Mouse (Mus musculus) heart, embryonic 16.5 days (tissue): ENCODE measurements around the gene Pawr. TPM values are rescaled to one million over a fixed set of nuclear protein-coding genes. Genes with fewer than 3 reads are reported as not detected.

Experiments
- ATAC-seq: fragments of 200-750 bp; cut with Nextera tagmentation; replicated peaks from 2 replicates; pipeline ENCODE4 v1.8.0; 2017; ENCODE audit warnings: moderate number of reproducible peaks; ENCODE audit not compliant: insufficient read depth, low FRiP score; ENCODE audit errors: extremely low read depth
- H3K27ac ChIP-seq: fragments of 300-500 bp; sonication (generic); 2 replicates; pipeline ENCODE4 v1.5.1; 2014; ENCODE audit warnings: mild to moderate bottlenecking, low read length, control low read depth, moderate library complexity
- H3K27me3 ChIP-seq: fragments of 300-500 bp; sonication (generic); 2 replicates; pipeline ENCODE4 v1.6.1; 2014; ENCODE audit warnings: low read length, mixed read lengths; ENCODE audit not compliant: control insufficient read depth, insufficient read depth
- H3K36me3 ChIP-seq: fragments of 300-500 bp; sonication (generic); 2 replicates; pipeline ENCODE4 v1.6.1; 2014; ENCODE audit not compliant: control insufficient read depth, insufficient read depth
- H3K4me1 ChIP-seq: fragments of 300-500 bp; sonication (generic); 2 replicates; pipeline ENCODE4 v1.6.1; 2014; ENCODE audit warnings: low read length, mixed read lengths; ENCODE audit not compliant: control insufficient read depth, insufficient read depth
- H3K4me2 ChIP-seq: fragments of 300-500 bp; sonication (generic); 2 replicates; pipeline ENCODE4 v1.6.1; 2014; ENCODE audit warnings: low read depth, mild to moderate bottlenecking, control low read depth, low read length
- H3K4me3 ChIP-seq: fragments of 300-500 bp; sonication (generic); 2 replicates; pipeline ENCODE4 v1.5.1; 2014; ENCODE audit warnings: mild to moderate bottlenecking, control low read depth, low read length
- H3K9ac ChIP-seq: fragments of 300-500 bp; sonication (generic); 2 replicates; pipeline ENCODE4 v1.6.1; 2014; ENCODE audit warnings: low read length, control low read depth
- H3K9me3 ChIP-seq: fragments of 300-500 bp; sonication (generic); replicated peaks from 2 replicates; pipeline ENCODE4 v1.6.1; 2016; ENCODE audit warnings: low read length; ENCODE audit not compliant: control insufficient read depth
- WGBS: fragments of 180-500 bp; shearing (Covaris S2); extraction: QIAGEN DNeasy Blood & Tissue Kit; methylation state at CpG from one replicate; pipeline ENCODE4 v1.1.7; 2014; 5-methylcytosine and 5-hydroxymethylcytosine counted together
- polyA plus RNA-seq: library from polyadenylated mRNA; unstranded; fragments of >200 nt; fragmentation: Nextera tagmentation; extraction: Ambion mirVana; gene quantifications from 2 replicates; pipeline ENCODE4 v1.2.1, GENCODE M21; 2015

Pawr gene
- polyA plus RNA-seq, 1 experiment from 2014 or later: 4.1 TPM

- H3K4me3 ChIP-seq: no peak overlapping the region
- no peaks in the 10 kb centered on the region for H3K9me3 ChIP-seq
- 73% methylated on average over 11 of the region's 11 CpGs for WGBS
- no peaks in the 10 kb centered on the region for H3K27me3 ChIP-seq
- no peaks in the 10 kb centered on the region for H3K36me3 ChIP-seq
- ATAC-seq: no peak
- no peak overlapping the region for H3K9ac ChIP-seq
- H3K4me1 ChIP-seq: no peaks in the 10 kb centered on the region
- no peak overlapping the region for H3K27ac ChIP-seq
- no peak overlapping the region for H3K4me2 ChIP-seq
These were observed 24.1 kb upstream of the Pawr start for GRCm38 (mm10) chr10:108307772-108308171.

- WGBS: 76% methylated on average over 5 of the region's 5 CpGs
- no peak overlapping the region for H3K27ac ChIP-seq
- H3K9me3 ChIP-seq: no peaks in the 10 kb centered on the region
- H3K9ac ChIP-seq: no peak overlapping the region
- no peaks in the 10 kb centered on the region for H3K4me1 ChIP-seq
- H3K36me3 ChIP-seq: no peaks in the 10 kb centered on the region
- no peak for ATAC-seq
- no peak overlapping the region for H3K4me3 ChIP-seq
- no peaks in the 10 kb centered on the region for H3K27me3 ChIP-seq
- no peak overlapping the region for H3K4me2 ChIP-seq
These were observed 21.7 kb upstream of the Pawr start for GRCm38 (mm10) chr10:108310195-108310594.

GRCm38 (mm10) chr10:108311396-108311795 is 20.5 kb upstream of the Pawr start:
- Histone ChIP-seq H3K9ac (no peak overlapping the region), H3K4me3 (no peak overlapping the region), H3K36me3 (no peaks in the 10 kb centered on the region), H3K4me2 (no peak overlapping the region), H3K27ac (no peak overlapping the region), H3K27me3 (no peaks in the 10 kb centered on the region), H3K4me1 (no peaks in the 10 kb centered on the region), H3K9me3 (no peaks in the 10 kb centered on the region)
- no peak for ATAC-seq
- WGBS: 86% methylated on average over 3 of the region's 3 CpGs

GRCm38 (mm10) chr10:108313845-108314244 is 18.1 kb upstream of the Pawr start:
- no peak overlapping the region for H3K4me2 ChIP-seq
- WGBS: 87% methylated on average over 6 of the region's 6 CpGs
- ATAC-seq: no peak

GRCm38 (mm10) chr10:108314396-108314795 is 17.5 kb upstream of the Pawr start:
- Histone ChIP-seq H3K4me1 (no peaks in the 10 kb centered on the region), H3K4me2 (no peak overlapping the region), H3K4me3 (no peak overlapping the region), H3K27ac (no peak overlapping the region), H3K9me3 (no peaks in the 10 kb centered on the region), H3K9ac (no peak overlapping the region), H3K27me3 (no peaks in the 10 kb centered on the region), H3K36me3 (no peaks in the 10 kb centered on the region)
- 74% methylated on average over 8 of the region's 8 CpGs for WGBS
- no peak for ATAC-seq

More at GRCm38 (mm10) chr10:108313845-108314244, 18.1 kb upstream of the Pawr start:
- Histone ChIP-seq H3K4me3 (no peak overlapping the region), H3K36me3 (no peaks in the 10 kb centered on the region), H3K27me3 (no peaks in the 10 kb centered on the region), H3K4me1 (no peaks in the 10 kb centered on the region), H3K27ac (no peak overlapping the region), H3K9ac (no peak overlapping the region), H3K9me3 (no peaks in the 10 kb centered on the region)

- no peak for ATAC-seq
- Histone ChIP-seq H3K4me3 (no peak overlapping the region), H3K9ac (no peak overlapping the region), H3K4me2 (no peak overlapping the region), H3K9me3 (no peaks in the 10 kb centered on the region), H3K36me3 (no peaks in the 10 kb centered on the region), H3K27me3 (no peaks in the 10 kb centered on the region), H3K4me1 (no peaks in the 10 kb centered on the region), H3K27ac (no peak overlapping the region)
- 93% methylated on average over 7 of the region's 7 CpGs for WGBS
These were observed 16.7 kb upstream of the Pawr start for GRCm38 (mm10) chr10:108315236-108315635.

- H3K27ac ChIP-seq: no peak overlapping the region
- 0 out of 2 replicates have a peak, but pooled peaks cover 4% of the 10 kb centered on the region for H3K9me3 ChIP-seq
- no peak for ATAC-seq
- H3K27me3 ChIP-seq: peaks cover 5% of the 10 kb centered on the region
- no peaks in the 10 kb centered on the region for H3K36me3 ChIP-seq
- H3K4me1 ChIP-seq: peaks cover 2% of the 10 kb centered on the region; the same call in 1 of the 2 replicates
- 79% methylated on average over 7 of the region's 7 CpGs for WGBS
- H3K4me3 ChIP-seq: no peak overlapping the region
- H3K4me2 ChIP-seq: no peak overlapping the region
- no peak overlapping the region for H3K9ac ChIP-seq
These were observed 3.6 kb upstream of the Pawr start for GRCm38 (mm10) chr10:108328356-108328755.

- Histone ChIP-seq H3K36me3 (no peaks in the 10 kb centered on the region), H3K4me2 (no peak overlapping the region), H3K9ac (no peak overlapping the region), H3K27ac (no peak overlapping the region), H3K4me3 (no peak overlapping the region), H3K9me3 (0 out of 2 replicates have a peak, but pooled peaks cover 4% of the 10 kb centered on the region), H3K27me3 (peaks cover 5% of the 10 kb centered on the region), H3K4me1 (peaks cover 6% of the 10 kb centered on the region)
- no peak for ATAC-seq
- 88% methylated on average over 12 of the region's 12 CpGs for WGBS
These were observed 2.9 kb upstream of the Pawr start for GRCm38 (mm10) chr10:108328983-108329382.

GRCm38 (mm10) chr10:108329771-108330170 is 2.1 kb upstream of the Pawr start:
- Histone ChIP-seq H3K9me3 (no peaks in the 10 kb centered on the region), H3K27me3 (peaks cover 5% of the 10 kb centered on the region), H3K27ac (no peak overlapping the region), H3K4me2 (no peak overlapping the region), H3K4me3 (no peak overlapping the region), H3K4me1 (peaks cover 8% of the 10 kb centered on the region), H3K9ac (no peak overlapping the region), H3K36me3 (no peaks in the 10 kb centered on the region)
- ATAC-seq: no peak
- WGBS: 79% methylated on average over 5 of the region's 5 CpGs
